ENCODE assay signal across 17 mouse cellular contexts in genomic region chr13:112018497-112019281, GRCm38 (mm10).
DNase-seq lines count a peak whose midpoint lies in the region; ATAC-seq lines count a peak whose summit lies in the region.
"Had no signal": no experiment of that assay in that cellular context is flagged by ENCODE, and none has a peak within 500 bp of the region (broad histone marks: within the 10 kb centered on the region; RNA-seq: fewer than 3 reads in every experiment).

No protein-coding gene starts in this region.

- H3K36me3 ChIP-seq in liver, embryonic 16.5 days (ENCODE audit: control insufficient read depth, insufficient read depth) = no peaks in the 10 kb centered on the region
- H3K36me3 ChIP-seq in hindbrain, embryonic 11.5 days (ENCODE audit: control insufficient read depth, insufficient read depth, low read length) = no peaks in the 10 kb centered on the region
- H3K36me3 ChIP-seq: embryonic facial prominence, embryonic 10.5 days; forebrain, embryonic 12.5 days had no signal

- no peaks in the 10 kb centered on the region for H3K9me3 ChIP-seq in liver, embryonic 16.5 days (replicated peaks; ENCODE audit: control insufficient read depth, low read length)
- H3K9me3 ChIP-seq in hindbrain, embryonic 11.5 days (ENCODE audit: control insufficient read depth, low read length) = no peaks in the 10 kb centered on the region
- H3K9me3 ChIP-seq: forebrain, embryonic 12.5 days had no signal

- WGBS in liver, embryonic 16.5 days (ENCODE audit: insufficient replicate concordance) = 70% methylated on average over 7 of the region's 7 CpGs
- WGBS in hindbrain, embryonic 11.5 days = 90% methylated on average over 7 of the region's 7 CpGs

- H3K9ac ChIP-seq in liver, embryonic 16.5 days (ENCODE audit: low read depth, low read length) = 0 out of 2 replicates have a peak overlapping the region, but pooled peaks have one; percentile 21
- no peak overlapping the region for H3K9ac ChIP-seq in hindbrain, embryonic 11.5 days (ENCODE audit: low read depth, low read length)
- H3K9ac ChIP-seq: forebrain, embryonic 12.5 days had no signal

- ATAC-seq in erythroblast, adult 5-6 weeks (replicated peaks; ENCODE audit: low FRiP score, poor library complexity, severe bottlenecking) = peak; percentile 55
- peak; percentile 57 for ATAC-seq in liver, embryonic 16.5 days (ENCODE audit: low read depth)
- no peak for ATAC-seq in hindbrain, embryonic 11.5 days (ENCODE audit: low FRiP score)
- ATAC-seq: hindbrain, embryonic 16.5 days had no signal

- H3K27ac ChIP-seq in liver, embryonic 16.5 days (ENCODE audit: low read length) = peak overlapping the region; percentile 46; the same call in 1 of the 2 replicates
- no peak overlapping the region for H3K27ac ChIP-seq in hindbrain, embryonic 11.5 days (ENCODE audit: low read depth, low read length)
- H3K27ac ChIP-seq: embryonic facial prominence, embryonic 10.5 days; forebrain, embryonic 12.5 days; heart, adult 2 months had no signal

- no peak overlapping the region for H3K4me3 ChIP-seq in liver, embryonic 16.5 days (ENCODE audit: low read depth, low read length)
- no peak overlapping the region for H3K4me3 ChIP-seq in hindbrain, embryonic 11.5 days (ENCODE audit: low read depth, low read length)
- H3K4me3 ChIP-seq: embryonic facial prominence, embryonic 10.5 days; forebrain, embryonic 12.5 days; heart, adult 2 months had no signal

- no peaks in the 10 kb centered on the region for H3K27me3 ChIP-seq in liver, embryonic 16.5 days (ENCODE audit: control insufficient read depth, insufficient read depth, low read depth, low read length)
- H3K27me3 ChIP-seq in hindbrain, embryonic 11.5 days (ENCODE audit: control insufficient read depth, insufficient read depth, low read length) = no peaks in the 10 kb centered on the region
- H3K27me3 ChIP-seq: forebrain, embryonic 12.5 days had no signal

- no peak overlapping the region for H3K4me2 ChIP-seq in liver, embryonic 16.5 days (ENCODE audit: low read depth, low read length)
- no peak overlapping the region for H3K4me2 ChIP-seq in hindbrain, embryonic 11.5 days (replicated peaks; ENCODE audit: low read depth, low read length)
- H3K4me2 ChIP-seq: forebrain, embryonic 12.5 days had no signal

- peak; percentile 79 for DNase-seq in adrenal gland, adult 2 months
- no peak for DNase-seq in adrenal gland, adult 18-20 months (ENCODE audit: low spot score in 2 of 2)
- peak; percentile 60 for DNase-seq in Muller cell, postnatal 12 days (ENCODE audit: inconsistent ontology term)
- no peak for DNase-seq in cerebellum, adult 11-12 months
- DNase-seq in hindbrain, embryonic 11.5 days (ENCODE audit: low spot score) = no peak
- no peak for DNase-seq in layer of hippocampus, adult 9-10 months (ENCODE audit: low spot score)
- DNase-seq: cerebellum, postnatal 25 days; heart, adult 2 months; heart, postnatal 10 days; kidney, adult 2 months; kidney, postnatal 4 days; thymus, postnatal 36 days had no signal

- H3K4me1 ChIP-seq in liver, embryonic 16.5 days (ENCODE audit: control insufficient read depth, low read depth, low read length) = peaks cover 36% of the 10 kb centered on the region
- H3K4me1 ChIP-seq in hindbrain, embryonic 11.5 days (replicated peaks; ENCODE audit: control insufficient read depth, insufficient read depth, low read length) = no peaks in the 10 kb centered on the region

Comparison
In these comparisons a context has a peak if more than half of its experiments do, and no peak if none do; other contexts are left out.
1. DNase-seq: peak in adrenal gland, adult 2 months (single experiment) and Muller cell, postnatal 12 days (single experiment); none in adrenal gland, adult 18-20 months (0 of 2), cerebellum, adult 11-12 months (single experiment), hindbrain, embryonic 11.5 days (single experiment) and layer of hippocampus, adult 9-10 months (single experiment).